Mouse (Mus musculus): ENCODE measurements around the gene Gps2.
"Not testable (repeated sequence)": the region's sequence is repeated elsewhere in the genome, so short reads cannot be mapped to it uniquely, and the experiment has no call there.

Gene Gps2

GRCm38 (mm10) chr11:69937834-69938233 lies 24.1 kb downstream of the Gps2 start:
- no peak for DNase-seq

DNA sequence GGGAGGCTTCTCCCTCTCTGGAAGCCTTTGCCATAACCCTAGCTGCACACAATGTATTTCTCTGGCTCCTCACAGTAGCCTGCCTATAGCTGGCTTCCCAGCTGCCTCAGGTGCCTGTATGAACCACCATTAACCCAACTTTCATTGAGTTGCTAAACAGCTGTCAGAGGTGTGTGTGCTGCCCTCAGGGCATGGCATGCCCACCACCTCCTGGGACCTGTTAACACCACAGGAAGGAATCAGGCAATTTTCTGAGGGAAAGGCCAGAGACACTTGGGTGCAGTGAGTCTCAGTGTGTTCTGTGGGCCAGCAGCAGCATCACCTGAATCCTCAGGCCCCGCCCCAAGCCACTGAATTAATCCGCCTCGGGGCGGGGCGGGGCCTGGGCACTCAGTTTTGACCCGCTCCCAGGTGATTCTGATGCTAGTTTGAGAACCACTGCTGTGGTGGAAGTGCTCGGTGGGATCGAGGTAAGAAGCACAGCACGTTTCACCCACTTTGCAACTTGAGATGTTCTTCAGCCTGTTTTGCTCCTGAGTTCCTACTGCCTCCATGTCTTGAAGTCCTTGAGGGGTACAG lies 24.8 kb downstream of the Gps2 start:
- DNase-seq: no peak

- DNase-seq: no peak
These were observed 25.5 kb downstream of the Gps2 start for GRCm38 (mm10) chr11:69939181-69939580.

GRCm38 (mm10) chr11:69939731-69940130 lies 26.0 kb downstream of the Gps2 start:
- DNase-seq: no peak

DNA sequence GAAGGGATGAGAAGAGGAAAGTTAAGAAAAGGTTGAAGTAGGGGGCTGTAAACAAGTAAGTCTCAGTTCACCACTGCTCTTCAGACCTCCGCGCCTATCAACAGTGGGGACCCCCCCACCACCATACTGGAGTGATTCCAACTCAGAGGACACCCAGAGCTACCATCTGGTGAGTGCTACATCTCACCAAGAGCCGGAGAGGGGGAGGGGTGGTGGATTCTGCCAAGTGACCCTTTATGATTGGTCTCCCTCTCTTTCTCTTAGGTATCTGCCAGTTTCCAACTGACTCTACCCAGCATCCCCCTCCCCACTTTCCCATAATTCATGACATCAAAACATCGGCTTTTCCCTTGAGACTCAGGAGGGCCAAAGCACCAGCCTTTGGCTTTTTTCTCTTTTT lies 27.3 kb downstream of the Gps2 start:
- DNase-seq: no peak

DNA sequence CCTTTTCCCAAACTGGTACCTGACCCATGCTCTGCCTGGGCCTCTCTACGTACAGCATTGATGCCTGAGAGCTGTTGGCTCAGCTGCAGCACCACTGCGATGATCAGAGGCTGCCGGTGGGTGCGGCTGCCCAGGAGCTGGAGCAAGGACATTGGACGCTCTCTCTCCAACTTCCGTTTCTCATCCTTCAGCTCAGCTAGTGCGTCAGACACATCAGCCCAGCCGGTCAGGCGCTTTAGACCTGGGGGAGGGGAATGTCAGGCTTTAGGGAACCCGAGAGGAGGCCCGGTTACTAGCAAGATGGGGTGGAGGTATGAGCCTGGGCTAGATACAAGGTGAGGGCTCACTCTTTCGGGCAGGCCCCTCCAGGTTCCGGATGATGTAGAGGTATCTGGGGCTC lies 31.5 kb downstream of the Gps2 start:
- no peak for DNase-seq

GRCm38 (mm10) chr11:69945997-69946891 lies 32.6 kb downstream of the Gps2 start:
- no peak for DNase-seq

- no peak for DNase-seq
These were observed 33.8 kb downstream of the Gps2 start for GRCm38 (mm10) chr11:69947337-69948065.

GRCm38 (mm10) chr11:69948066-69948762 lies 34.5 kb downstream of the Gps2 start, which contains the start of gene Slc2a4:
Slc2a4 (minus strand) TSS chr11:69948188.
- DNase-seq: peak; percentile 74 to 80

DNA sequence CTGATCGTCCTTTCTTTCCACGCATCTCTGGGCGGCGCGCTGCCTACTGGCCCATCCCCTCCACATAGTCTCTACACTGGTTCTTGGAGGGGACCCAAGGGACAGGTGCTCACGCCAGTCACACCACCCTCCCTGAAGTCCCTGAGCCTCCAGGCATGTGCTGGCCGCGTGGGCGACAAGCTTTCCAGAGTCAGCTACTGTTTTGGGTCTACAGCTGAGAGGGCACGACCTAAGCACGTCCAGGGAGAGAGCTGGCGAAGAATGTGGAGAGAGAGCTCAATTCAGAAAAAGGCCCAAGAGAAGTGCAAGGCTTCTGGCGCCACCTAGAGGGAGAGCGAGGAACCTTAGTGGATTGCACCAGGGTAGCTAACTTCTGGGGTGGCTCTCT lies 35.1 kb downstream of the Gps2 start:
- DNase-seq: peak; percentile 67 to 85

DNA sequence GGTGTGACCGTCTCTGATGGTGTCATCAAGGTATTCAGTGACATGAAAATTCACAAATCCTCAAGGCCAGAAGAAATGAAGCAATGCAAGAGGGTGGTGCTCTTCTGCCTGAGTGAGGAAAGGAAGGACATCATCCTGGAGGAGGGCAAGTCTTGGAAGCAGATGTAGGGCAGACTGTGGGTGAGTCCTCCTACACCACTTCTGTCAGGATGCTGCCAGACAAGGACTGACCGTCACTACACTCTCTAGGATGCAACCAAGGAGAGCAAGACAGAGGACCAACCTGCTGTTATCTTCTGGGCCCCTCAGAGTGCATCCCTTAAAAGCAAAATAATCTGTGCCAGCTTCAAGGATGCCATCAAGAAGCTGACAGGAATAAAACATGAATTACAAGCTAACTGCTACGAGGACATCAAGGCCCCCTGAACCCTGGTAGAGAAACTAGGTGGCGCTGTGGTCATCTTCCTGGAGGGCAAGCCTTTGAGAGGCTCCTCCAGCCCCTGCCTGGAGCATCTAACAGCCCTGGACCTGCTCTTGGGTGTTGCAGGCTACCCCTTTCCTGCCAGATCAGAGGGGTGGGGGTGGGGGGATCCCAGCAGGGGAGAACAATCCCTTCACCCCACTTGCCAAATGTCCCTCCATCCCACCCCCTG lies 37.2 kb downstream of the Gps2 start:
- DNase-seq: no peak

DNA sequence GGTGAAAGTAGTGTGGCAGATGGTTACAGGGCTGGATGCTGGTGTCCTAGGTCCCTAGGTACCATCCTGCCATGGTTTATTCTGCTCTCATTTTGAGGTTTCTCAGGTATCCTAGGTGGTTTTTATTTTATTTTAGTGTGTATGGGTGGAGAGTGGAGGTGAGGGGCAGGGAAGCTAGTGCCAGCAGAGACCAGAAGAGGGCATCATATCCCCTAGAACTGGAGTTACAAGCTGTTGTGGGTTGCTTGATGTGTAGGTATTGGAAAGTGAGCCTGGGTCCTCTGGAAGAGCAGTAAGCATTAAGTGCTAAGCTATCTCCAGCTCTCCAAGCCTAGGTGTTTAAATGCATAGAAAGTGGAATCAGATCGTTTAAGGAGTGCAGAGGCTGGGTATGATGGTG lies 38.6 kb downstream of the Gps2 start:
- DNase-seq: no peak

- DNase-seq: no peak
These were observed 39.7 kb downstream of the Gps2 start for GRCm38 (mm10) chr11:69953267-69953915.

- not testable (repeated sequence) for DNase-seq
These were observed 41.9 kb downstream of the Gps2 start for GRCm38 (mm10) chr11:69955618-69956017.

GRCm38 (mm10) chr11:69956218-69956617 lies 42.5 kb downstream of the Gps2 start:
- DNase-seq: no peak

GRCm38 (mm10) chr11:69960616-69961015 lies 46.9 kb downstream of the Gps2 start:
- DNase-seq: no peak

DNA sequence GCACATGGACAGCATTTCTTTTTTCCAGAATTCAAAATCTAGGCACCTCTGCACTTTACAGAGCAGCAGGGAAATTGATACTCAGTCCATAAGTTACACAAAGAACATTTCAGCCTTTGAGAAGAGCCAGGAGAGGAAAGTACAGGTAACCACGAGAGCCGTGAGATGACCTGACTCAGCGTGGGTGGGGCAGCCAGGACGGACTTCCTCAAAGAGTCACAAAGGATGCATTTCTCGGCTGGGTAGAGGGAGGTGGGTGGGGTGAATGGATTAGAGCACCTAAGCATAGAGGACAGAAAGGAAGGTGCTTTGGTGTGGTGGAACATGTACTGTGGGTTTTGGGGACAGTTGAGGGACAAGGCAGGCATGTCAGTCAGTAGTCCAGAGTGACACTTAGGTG lies 48.2 kb downstream of the Gps2 start:
- DNase-seq: no peak

DNA sequence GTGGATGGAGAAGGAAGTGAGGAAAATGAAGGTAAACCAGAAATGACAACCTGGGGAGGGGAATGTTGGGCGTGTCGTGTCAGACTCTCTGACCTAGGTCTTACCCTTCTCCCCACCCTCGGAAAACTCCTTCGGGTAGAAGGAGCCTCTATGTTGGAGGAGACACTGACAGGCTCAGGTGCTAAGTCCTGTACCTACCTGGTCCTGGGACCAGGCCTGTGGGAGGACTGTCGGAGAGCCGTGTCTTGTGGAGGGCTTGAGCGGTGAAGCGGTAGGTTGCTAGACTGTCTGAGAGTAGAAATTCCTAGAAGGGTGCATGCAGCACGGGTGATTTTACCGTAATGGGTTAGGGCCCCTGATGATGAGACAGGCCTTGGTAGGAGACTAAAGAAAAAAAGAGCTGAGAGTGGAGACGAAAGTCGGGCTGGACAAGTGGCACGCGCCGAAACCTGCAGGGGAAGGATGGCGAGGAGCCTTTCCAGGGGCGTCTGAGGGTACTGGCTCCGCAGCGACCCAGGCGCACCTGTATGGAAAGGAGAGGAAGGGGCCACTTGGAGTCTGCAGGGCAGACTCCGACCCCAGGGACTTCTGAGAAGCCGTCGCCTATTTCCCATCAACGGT lies 51.1 kb downstream of the Gps2 start, which contains the start of gene Cldn7:
Gene Cldn7 (plus strand): TSS at position 130 of the 621 bp plus-strand sequence.
- no peak for DNase-seq

- DNase-seq: no peak
These were observed 51.8 kb downstream of the Gps2 start for GRCm38 (mm10) chr11:69965271-69966005.
